Mouse (Mus musculus): ENCODE data around the gene Hal.

Hal gene

GRCm38 (mm10) chr10:93567066-93567465 lies 78.5 kb downstream of the Hal start:
- DNase-seq (ENCODE audit: low read depth), result no peak

- no peak for DNase-seq (ENCODE audit: low read depth)
Measured at GRCm38 (mm10) chr10:93567841-93568566, 79.4 kb downstream of the Hal start.

- DNase-seq (ENCODE audit: low read depth), result no peak
Measured at GRCm38 (mm10) chr10:93568671-93569070, 80.1 kb downstream of the Hal start.

Data from 416B (cell line).